Mouse (Mus musculus) stomach, postnatal 0 days (tissue): ENCODE results near the gene Chd3. TPM values are rescaled to one million over a fixed set of nuclear protein-coding genes. Genes with fewer than 3 reads are reported as not detected.
A peak's percentile ranks its signal among the peaks of the same experiment; 100 is the strongest.

Experiments used
- ATAC-seq: fragments of 200-750 bp; cut with Nextera tagmentation; 2 replicates; pipeline ENCODE4 v1.8.0; 2017; ENCODE audit not compliant: low FRiP score, low TSS enrichment
- DNase-seq: peaks from one replicate; pipeline ENCODE4 v3.0.0-alpha.2; 2016; ENCODE audit warnings: low spot score
- H3K27ac ChIP-seq: fragments of 300-500 bp; sonication (generic); replicated peaks from 2 replicates; pipeline ENCODE4 v1.5.1; 2014; ENCODE audit warnings: mild to moderate bottlenecking, control low read depth
- H3K27me3 ChIP-seq: fragments of 300-500 bp; sonication (generic); 2 replicates; pipeline ENCODE4 v1.6.1; 2014; ENCODE audit warnings: low read length; ENCODE audit not compliant: control insufficient read depth, insufficient read depth
- H3K36me3 ChIP-seq: fragments of 300-500 bp; sonication (generic); 2 replicates; pipeline ENCODE4 v1.6.1; 2014; ENCODE audit warnings: low read length, mixed read lengths; ENCODE audit not compliant: control insufficient read depth, insufficient read depth
- H3K4me1 ChIP-seq: fragments of 300-500 bp; sonication (generic); replicated peaks from 2 replicates; pipeline ENCODE4 v1.6.1; 2014; ENCODE audit warnings: antibody characterized with exemption; ENCODE audit not compliant: control insufficient read depth, insufficient read depth
- H3K4me2 ChIP-seq: fragments of 300-500 bp; sonication (generic); replicated peaks from 2 replicates; pipeline ENCODE4 v1.6.1; 2014; ENCODE audit warnings: low read depth, mild to moderate bottlenecking, control low read depth, moderate library complexity
- H3K4me3 ChIP-seq: fragments of 300-500 bp; sonication (generic); 2 replicates; pipeline ENCODE4 v1.5.1; 2014; ENCODE audit warnings: low read depth, low read length, control low read depth
- H3K9ac ChIP-seq: fragments of 300-500 bp; sonication (generic); 2 replicates; pipeline ENCODE4 v1.6.1; 2014; ENCODE audit warnings: mild to moderate bottlenecking, low read length, control low read depth, mixed read lengths
- H3K9me3 ChIP-seq: fragments of 300-500 bp; sonication (generic); 2 replicates; pipeline ENCODE4 v1.6.1; 2016; ENCODE audit warnings: low read length; ENCODE audit not compliant: control insufficient read depth
- CTCF ChIP-seq: IDR thresholded peaks from 2 replicates; pipeline ENCODE4 v1.5.1; 2016; ENCODE audit warnings: antibody characterized with exemption, low read depth, mild to moderate bottlenecking, moderate library complexity
- EP300 ChIP-seq: optimal IDR thresholded peaks from 2 replicates; pipeline ENCODE3; 2016; ENCODE audit warnings: antibody characterized with exemption
- WGBS: fragments of 180-500 bp; shearing (Covaris S2); extraction: QIAGEN DNeasy Blood & Tissue Kit; methylation state at CpG from one replicate; pipeline ENCODE4 v1.1.7; 2014; 5-methylcytosine and 5-hydroxymethylcytosine counted together
- polyA plus RNA-seq: library from polyadenylated mRNA; unstranded; fragments of >200 nt; fragmentation: Nextera tagmentation; extraction: Ambion mirVana; gene quantifications from 2 replicates; pipeline ENCODE4 v1.2.1, GENCODE M21; 2015

Gene Chd3
- polyA plus RNA-seq, 1 experiment from 2014 or later, result 18.4 TPM

DNA sequence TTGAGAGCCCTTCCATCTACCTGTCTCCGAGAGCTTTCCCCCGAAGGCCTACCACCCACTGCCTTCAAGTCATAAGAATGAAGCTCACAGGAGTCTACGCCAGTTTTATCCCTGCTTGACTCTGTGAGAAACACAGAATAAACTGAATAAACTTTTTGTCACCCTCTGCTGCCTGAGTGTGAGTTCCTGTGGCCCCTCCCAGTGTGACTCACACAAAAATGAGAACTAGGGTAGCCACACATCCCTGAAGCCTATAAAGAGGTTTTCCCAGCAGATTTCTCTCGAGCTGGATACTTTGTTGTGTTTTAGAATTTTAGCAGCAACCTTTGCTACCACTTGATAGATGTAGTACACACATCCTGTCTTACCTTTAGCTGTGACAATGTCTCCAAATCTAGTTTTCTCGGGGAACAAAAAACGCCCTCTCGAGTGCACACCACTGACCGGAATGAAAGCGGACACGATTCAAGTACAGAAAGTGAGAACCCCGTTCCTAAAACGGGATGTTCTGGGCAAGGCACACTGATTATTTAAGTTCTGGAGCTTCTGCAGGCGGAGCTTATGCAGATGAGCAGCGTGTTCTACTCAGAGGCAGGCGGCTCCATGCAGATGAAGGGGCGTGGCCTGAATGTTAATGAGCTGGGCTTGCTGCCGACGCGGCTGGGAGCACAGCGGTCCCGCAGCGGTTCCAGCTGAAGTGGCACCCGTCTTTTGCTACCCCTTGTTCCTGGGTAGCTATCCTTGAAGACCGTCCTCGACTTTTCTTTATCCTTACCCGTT is 43.4 kb downstream of the Chd3 start, which contains the start of gene Kcnab3:
Kcnab3 (plus strand) TSS at position 631 of the 780 bp plus-strand sequence.
- peak within 1 kb of the TSS; percentile 78 for H3K27ac ChIP-seq
- no peaks in the 10 kb centered on the region for H3K9me3 ChIP-seq
- DNase-seq (peak; percentile 90), ATAC-seq (peak; percentile 66)
- peak within 1 kb of the TSS; percentile 67 for H3K9ac ChIP-seq
- peak within 1 kb of the TSS; percentile 57 for H3K4me3 ChIP-seq
- peaks cover 10% of the 10 kb centered on the region; the same call in 1 of the 2 replicates for H3K4me1 ChIP-seq
- H3K27me3 ChIP-seq, result no peaks in the 10 kb centered on the region
- H3K36me3 ChIP-seq, result no peaks in the 10 kb centered on the region
- H3K4me2 ChIP-seq, result peak within 1 kb of the TSS; percentile 99
- WGBS, result 10% methylated on average over 26 of the region's 26 CpGs
- TF ChIP-seq EP300 (no peak), CTCF (0 out of 2 replicates have a peak, but pooled peaks have one; percentile 1)

DNA sequence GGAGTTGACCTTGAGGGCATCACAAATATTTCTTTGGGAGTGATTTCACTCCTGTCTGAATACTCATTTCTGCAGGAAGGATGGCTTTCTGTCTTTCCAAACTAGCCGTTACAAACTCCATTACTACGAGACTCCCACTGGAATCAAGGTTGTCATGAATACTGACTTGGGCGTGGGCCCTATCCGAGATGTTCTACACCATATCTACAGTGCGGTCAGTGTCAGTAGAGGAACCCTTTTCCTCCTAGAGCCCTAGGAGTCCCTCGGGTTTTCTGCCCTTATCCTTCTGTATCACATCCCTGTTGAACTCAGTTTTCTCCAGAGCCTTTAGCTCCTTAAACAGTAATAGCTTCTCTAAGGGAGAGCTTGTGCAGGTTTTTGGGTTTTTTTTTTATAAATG is 44.5 kb downstream of the Chd3 start:
- Histone ChIP-seq H3K4me3 (peak overlapping the region; percentile 60), H3K36me3 (peaks cover 3% of the 10 kb centered on the region; the same call in 1 of the 2 replicates), H3K27ac (peak overlapping the region; percentile 78; the same call in 1 of the 2 replicates), H3K9me3 (no peaks in the 10 kb centered on the region), H3K4me1 (peaks cover 10% of the 10 kb centered on the region; the same call in 1 of the 2 replicates), H3K27me3 (no peaks in the 10 kb centered on the region), H3K4me2 (peak overlapping the region; percentile 88), H3K9ac (no peak overlapping the region)
- 75% methylated on average over 6 of the region's 6 CpGs for WGBS
- no peak for ATAC-seq
- DNase-seq, result no peak
- TF ChIP-seq CTCF (no peak), EP300 (no peak)

GRCm38 (mm10) chr11:69323667-69324111 is 45.5 kb downstream of the Chd3 start, which contains the start of the genes Cntrob and Trappc1:
Gene Cntrob, minus strand, starts transcription at chr11:69323775.
Gene Trappc1, plus strand, starts transcription at chr11:69323980.
- H3K9ac ChIP-seq, result peak within 1 kb of the TSS; percentile 80
- H3K9me3 ChIP-seq, result no peaks in the 10 kb centered on the region
- H3K4me1 ChIP-seq, result peaks cover 10% of the 10 kb centered on the region; the same call in 1 of the 2 replicates
- H3K4me3 ChIP-seq, result peak within 1 kb of the TSS; percentile 60
- ATAC-seq (peak; percentile 97), DNase-seq (peak; percentile 99)
- TF ChIP-seq CTCF (0 out of 2 replicates have a peak, but pooled peaks have one; percentile 10), EP300 (no peak)
- H3K4me2 ChIP-seq, result peak within 1 kb of the TSS; percentile 88
- H3K36me3 ChIP-seq, result peaks cover 7% of the 10 kb centered on the region; the same call in 1 of the 2 replicates
- no peaks in the 10 kb centered on the region for H3K27me3 ChIP-seq
- H3K27ac ChIP-seq, result peak within 1 kb of the TSS; percentile 79
- WGBS, result under 1% methylated on average over 30 of the region's 30 CpGs

- peak overlapping the region; percentile 80 for H3K9ac ChIP-seq
- peak overlapping the region; percentile 60 for H3K4me3 ChIP-seq
- peaks cover 8% of the 10 kb centered on the region; the same call in 1 of the 2 replicates for H3K36me3 ChIP-seq
- 9% methylated on average over 18 of the region's 18 CpGs for WGBS
- no peaks in the 10 kb centered on the region for H3K9me3 ChIP-seq
- ATAC-seq, result no peak
- H3K27ac ChIP-seq, result peak overlapping the region; percentile 79
- H3K4me2 ChIP-seq, result peak overlapping the region; percentile 88
- H3K27me3 ChIP-seq, result no peaks in the 10 kb centered on the region
- TF ChIP-seq CTCF (no peak), EP300 (no peak)
- H3K4me1 ChIP-seq, result peaks cover 10% of the 10 kb centered on the region; the same call in 1 of the 2 replicates
- no peak for DNase-seq
Observed at GRCm38 (mm10) chr11:69322693-69323471, 46.3 kb downstream of the Chd3 start.

GRCm38 (mm10) chr11:69322010-69322409 is 47.2 kb downstream of the Chd3 start:
- H3K4me3 ChIP-seq, result no peak overlapping the region

More at GRCm38 (mm10) chr11:69322010-69322409, 47.2 kb downstream of the Chd3 start:
- Histone ChIP-seq H3K9me3 (no peaks in the 10 kb centered on the region), H3K27ac (no peak overlapping the region), H3K36me3 (peaks cover 8% of the 10 kb centered on the region; the same call in 1 of the 2 replicates), H3K4me2 (peak overlapping the region; percentile 88; the same call in 1 of the 2 replicates), H3K27me3 (no peaks in the 10 kb centered on the region), H3K9ac (no peak overlapping the region), H3K4me1 (peaks cover 10% of the 10 kb centered on the region; the same call in 1 of the 2 replicates)
- ATAC-seq, result no peak
- 63% methylated on average over 6 of the region's 6 CpGs for WGBS
- no peak for TF ChIP-seq CTCF
- no peak for TF ChIP-seq EP300
- DNase-seq, result no peak
